Mouse (Mus musculus) CD4-positive helper T cell, adult 2 months (primary cell): ENCODE measurements around the gene Lad1.

ENCODE experiments used
- DNase-seq: peaks from one replicate; pipeline ENCODE4 v3.0.0-alpha.2; 2012; ENCODE audit warnings: low read depth, missing footprints, low spot score

The Lad1 gene

DNA sequence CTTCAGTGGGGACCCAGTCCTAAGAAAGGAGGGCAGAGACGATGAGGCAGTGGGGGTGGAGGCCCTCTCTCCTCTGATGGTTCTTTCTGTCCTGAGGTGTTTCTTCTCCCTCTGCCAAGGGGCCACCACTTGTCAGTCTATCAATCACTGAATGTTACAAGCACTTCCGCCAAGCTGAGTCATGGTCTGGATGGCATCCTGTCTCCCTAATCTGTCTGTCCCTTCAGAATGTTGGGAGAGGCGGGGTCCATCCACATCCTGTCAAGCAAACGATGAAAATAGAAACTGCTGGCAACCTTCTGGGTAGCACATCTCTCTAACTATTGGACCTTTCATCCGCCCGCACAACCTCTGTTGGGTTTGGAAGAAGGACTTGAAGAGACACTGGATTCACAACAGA lies 26.1 kb downstream of the Lad1 start:
- DNase-seq: no peak

DNA sequence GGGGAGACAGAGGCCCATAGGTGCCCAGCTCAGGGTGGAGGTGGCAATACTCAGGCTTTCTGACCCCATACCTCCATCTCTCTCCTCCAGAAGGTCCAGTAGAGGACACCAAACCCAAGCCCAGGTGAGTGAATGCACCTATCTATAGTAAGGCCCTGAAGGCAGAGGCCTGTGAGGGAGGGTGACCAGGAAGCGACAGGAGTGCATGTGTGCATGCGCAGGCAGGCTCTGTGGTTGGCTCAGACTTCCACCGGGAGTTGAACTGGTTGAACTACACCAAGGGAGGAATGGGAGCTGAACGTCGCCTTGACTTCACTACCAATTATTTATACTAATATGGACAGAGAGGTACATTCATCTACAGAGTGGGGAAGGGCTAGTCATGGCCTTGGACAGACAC lies 28.2 kb downstream of the Lad1 start:
- no peak for DNase-seq

DNA sequence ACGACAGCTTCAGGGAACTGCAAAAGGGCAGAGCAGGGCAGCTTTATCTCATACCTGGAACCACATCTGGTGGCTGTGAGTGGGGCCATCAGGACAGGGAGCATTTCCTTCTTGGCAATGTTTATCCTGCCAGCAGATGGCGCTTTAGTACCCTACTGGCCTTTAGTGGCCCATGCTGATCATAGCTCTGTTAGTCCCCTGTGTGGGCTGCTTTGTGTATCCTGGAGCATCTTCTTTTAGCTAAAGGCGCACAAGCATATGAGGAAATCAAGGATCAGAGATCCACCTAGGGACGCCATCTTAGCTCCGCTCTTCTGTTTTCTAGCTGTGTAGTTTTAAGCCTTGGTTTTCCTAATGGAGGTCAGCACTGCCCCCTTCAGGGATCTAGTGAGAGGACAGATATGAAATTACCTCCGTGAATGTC lies 28.8 kb downstream of the Lad1 start:
- peak; percentile 48 for DNase-seq

DNA sequence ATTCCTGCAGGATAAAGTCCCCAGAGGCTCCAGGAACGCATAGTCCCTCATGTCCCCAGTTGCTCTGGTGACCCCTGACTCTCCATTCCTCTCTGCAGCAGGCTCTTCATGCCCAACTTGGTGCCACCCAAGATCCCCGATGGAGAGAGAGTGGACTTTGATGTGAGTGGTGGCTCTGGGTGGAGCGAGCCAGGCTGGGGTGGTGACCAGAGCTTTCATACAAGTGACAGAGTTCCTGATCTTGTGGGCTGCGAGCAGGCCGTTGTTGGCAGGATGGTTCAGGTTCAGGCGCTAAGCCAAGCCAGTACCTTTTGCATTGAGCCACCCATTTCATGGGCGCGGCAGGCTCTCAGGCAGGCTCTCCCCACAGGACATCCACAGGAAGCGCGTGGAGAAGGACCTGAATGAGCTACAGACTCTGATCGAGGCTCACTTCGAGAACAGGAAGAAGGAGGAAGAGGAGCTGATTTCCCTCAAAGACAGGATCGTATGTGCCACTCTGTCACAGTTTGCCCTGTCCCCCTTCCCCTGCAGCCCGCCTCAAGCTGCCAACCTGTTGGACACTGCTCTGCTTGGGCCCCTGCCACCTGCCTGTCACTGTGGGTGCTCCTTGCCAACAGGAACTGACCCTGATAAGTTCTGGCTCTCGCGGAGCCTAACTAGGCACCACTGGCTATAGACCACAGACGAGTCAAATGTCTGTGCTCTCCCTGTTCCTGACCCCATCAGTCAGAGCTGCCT lies 29.4 kb downstream of the Lad1 start:
- no peak for DNase-seq

DNA sequence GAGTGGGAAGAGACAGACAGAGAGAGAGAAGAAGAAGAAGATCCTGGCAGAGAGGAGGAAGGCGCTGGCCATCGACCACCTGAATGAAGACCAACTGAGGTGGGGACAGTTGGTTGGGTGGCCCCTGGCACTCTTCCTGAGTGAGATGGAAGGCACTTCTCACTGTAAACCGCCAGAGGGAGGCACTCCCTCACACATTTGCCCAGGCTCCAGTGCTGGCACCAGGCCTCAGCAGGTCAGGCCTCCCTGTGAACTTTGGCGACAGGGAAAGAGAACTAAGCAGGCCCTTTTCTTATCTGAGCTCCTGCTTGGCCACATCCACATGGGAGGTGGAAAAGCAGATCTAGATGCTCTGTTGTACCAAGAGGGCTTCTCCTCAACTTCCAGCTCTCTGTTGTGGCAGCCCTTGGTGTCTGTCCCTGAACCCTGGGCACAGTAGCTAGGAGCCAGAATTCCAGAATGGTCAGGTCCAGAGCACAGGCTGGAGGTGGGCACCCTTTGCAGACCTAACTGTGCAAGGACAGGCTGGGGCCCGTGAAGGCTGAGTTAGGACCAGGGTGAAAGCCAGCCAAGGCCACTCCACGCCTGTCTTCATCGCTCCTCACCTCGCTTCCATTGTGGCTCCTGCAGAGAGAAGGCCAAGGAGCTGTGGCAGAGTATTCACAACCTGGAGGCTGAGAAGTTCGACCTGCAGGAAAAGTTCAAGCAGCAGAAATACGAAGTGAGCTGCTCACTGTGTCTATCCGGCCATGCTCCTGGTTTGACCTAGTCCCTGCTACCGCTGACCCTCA lies 32.5 kb downstream of the Lad1 start:
- no peak for DNase-seq

DNA sequence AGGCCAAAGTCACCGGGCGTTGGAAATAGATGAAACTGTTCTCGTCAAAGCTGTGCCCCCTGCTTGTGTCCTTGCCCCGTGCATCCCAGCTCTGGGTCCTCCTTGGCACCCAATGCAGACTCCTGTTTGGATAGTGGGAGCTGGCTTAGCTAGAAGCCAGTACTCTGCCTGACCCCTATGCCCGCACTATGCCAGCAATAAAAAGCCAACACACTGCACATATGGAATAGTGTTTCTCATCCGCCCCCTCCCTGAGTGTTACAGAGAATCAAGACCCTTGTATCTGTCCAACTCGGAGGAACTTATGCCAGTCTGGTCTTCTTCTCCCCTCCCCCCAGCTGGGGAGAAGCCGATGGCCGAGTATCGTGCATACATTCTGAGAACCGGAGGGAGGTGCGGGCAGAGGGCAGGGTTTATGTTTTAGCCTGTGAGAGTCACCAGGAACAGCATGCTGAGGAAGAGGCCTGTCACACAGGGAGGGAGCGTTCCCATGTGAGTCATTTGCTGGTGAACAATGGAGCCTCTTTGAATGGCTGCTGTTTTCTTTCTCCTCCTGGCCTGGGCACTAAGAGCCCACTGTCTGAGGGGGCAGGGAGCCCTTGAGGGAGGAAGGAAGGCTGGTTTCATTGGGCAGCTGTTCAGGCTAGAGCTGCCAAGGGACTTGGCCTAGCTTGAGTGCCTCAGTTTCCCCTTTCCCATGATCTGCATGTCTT lies 33.8 kb downstream of the Lad1 start:
- no peak for DNase-seq

DNA sequence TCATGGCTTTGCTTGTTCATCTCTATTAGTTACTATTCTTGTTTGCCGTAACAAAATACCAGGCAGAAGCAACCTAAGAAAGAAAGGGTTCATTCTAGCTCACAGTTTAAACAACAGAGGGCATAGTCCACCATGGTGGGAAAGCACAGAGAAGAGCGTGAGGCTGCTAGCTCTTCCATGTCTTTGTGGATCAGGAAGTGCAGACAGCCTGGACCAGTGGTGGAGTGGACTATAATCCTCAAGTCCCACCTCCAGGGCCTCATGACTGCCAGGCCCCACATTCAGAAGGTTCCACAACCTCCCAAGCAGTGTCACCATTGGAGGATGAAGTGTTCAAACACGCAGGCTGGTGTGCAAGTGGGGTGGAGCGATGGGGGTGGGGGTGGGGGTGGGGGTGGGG lies 34.8 kb downstream of the Lad1 start:
- DNase-seq: no peak

DNA sequence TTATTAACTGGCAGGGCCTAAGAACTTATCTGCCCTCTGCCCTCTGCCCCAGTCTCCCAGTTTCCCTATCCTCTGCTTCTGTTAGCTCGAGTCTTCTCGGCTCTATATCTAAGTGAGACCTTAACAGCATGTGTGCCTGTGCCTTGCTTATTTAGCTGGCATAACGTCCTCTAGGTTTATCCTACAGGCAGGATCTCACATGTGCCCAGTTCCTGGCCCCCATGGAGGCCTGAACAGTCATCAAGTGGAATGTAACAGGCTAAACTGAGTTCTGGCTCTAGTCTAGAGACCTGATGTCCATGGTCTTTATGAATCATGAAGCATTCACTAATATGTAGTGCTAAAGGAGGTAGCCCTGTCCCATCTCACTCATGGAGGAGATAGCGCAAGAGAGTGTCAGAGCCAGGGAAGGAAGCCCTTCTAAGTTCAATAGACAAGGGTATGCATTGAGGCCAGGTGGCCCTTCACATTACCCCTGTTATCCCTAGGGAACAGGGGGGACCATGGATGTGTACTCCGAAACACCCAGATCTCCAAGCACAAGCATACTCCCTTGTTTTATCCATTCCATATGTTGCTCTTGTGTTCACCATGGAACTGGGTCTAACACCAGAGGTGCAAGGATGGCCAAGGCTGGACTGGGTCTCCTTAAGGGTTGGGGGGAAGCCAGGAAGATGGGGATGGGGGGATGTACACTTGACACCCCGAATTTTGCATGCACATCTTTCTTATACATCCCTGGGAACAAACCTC lies 36.4 kb downstream of the Lad1 start:
- DNase-seq: no peak

DNA sequence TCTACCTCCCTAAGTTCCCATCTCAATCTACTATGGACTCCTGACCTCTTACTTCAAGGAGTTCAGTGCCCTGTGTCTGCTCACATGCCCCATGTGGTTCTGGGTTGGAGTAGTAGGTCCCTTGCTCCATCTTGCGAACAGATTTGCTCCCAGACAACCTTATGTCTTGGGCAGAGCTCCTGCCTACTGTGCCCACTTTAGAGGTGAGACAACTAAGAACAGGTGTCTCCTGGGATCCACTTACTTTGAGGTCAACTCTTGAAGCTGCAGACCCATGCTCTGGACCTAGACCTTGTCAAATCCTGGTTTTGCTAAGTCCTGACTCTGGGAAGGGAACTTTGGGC lies 36.9 kb downstream of the Lad1 start:
- DNase-seq: no peak

DNA sequence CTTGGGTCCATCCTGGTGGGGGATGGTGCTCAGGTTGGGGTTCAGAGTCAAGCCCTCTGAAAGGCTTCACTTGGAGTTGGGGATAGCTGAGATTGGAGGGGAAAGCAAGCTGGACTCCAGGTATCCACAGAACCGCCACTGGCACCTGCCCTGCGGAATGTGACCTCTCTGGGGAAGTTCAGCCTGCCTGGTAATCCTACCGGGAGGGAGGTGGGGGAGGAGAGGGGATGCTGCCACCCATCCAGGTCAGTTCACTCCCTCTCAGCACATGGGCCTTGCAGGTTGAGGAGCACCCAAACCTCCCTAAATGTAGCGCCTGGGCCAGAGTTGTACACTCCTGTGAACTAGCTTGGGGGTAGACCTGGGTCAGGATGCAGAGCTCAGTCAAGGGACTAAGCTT lies 37.7 kb downstream of the Lad1 start:
- no peak for DNase-seq

DNA sequence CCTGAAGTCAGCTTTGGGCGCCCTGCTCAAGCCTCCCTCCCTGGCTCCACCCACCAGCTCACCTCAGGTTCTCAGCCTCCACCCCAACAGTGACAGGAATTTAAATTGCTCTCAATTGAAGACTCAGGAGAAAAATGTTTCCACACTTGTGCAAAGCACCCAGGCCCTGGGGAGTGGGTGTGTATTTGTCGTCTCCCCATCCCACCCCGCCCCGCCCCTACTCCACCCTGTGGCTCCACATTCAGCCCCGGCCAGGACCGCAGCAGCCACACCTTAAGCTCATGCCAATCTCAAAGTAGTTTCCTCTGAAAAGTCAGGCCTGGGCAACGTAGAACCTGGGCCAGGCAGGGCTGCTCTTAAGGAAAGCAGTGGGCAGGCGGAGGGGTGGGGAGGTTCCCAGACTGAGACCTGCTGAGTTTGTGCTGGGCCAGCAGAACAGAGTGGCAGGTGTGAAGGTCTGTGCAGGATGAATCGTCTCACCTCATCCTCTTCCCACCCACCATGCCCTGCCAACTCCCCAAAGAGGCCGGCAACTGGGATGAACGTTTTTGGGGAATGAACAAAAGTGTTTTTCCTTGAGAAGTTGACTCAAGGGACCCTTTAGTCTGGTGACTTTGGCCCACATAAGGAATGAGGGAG lies 38.9 kb downstream of the Lad1 start:
- no peak for DNase-seq

DNA sequence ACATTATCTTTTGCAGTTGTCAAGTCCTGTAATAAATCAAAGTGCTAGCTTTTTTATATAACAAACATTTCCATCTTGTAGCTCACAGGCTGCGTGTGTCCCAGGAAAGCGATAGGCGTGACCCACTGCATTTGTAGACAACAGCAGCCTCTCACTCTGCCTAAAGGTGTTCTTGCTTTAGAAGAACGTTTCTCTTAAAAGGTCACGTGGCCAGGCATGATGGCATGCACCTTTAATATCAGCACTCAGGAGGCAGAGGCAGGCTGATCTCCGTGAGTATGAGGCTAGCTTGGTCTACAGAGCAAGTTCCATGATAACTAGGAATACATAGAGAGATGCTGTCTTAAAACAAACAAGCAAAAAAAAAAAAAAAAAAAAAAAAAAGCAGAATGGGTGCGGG lies 40.1 kb downstream of the Lad1 start:
- DNase-seq: no peak

DNA sequence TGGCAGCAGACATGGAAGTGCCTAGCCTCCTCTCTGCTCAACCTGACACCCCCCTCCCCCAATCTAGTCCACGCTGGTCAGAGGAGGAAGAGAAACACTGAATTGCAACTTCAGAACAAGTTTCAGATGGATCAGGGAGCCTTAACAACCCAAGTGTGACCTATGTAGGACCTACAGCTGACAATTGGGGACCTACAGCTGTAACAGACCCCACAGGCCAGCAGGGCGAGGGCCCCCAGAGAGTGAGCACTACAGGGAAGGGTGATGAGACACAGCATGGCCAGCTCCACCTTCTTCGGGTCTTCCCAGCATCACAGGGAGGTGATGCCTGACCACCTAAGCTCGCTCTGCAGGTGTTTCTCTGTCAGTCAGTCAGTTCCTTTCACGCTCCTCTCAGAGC lies 42.7 kb downstream of the Lad1 start:
- DNase-seq: no peak

DNA sequence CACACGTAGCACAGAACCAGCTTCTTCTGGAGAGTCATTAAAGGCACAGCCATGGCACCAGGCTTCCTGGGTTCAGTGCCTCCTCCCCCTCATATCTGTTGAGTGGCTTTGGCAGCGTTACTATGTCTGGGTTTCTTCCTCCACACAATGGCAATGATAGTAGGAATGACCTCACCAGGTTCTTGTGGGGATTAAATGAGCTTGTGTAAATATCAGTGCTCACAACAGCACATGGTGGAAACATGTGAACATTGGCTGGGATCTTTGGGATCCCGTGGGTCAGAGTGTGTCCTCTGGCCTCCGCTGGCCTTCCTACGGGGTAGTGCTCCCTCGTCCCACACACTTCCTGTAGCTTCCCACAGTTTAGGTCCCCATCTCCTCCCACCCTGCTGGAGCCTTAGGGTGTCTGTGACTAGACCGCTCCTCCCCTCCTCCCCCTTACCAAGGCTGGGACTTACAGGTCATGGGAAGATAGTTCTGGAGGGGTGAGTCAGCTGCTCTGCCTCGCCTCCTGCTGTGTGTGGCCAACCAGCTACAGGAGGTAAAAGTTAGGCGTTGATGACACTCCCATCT lies 43.7 kb downstream of the Lad1 start:
- DNase-seq: no peak

DNA sequence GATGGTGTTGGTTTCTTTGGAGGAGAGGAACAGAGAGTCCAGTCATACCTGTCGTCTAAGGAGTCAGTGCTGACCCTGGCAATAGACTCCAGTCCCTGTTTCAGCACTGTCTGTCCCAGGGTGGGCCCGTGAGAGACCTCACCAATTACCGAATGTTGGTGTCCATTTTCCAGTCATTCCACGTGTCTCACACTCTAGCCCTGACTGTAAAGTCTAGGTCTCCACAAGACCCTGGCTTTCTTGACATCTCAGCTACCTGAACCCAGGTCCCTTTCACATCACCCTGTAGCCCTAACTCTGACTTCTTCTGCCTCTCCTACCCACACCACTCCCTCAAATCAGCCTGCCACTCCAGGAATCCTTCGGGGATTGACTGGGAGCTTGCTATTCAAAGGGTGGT lies 44.2 kb downstream of the Lad1 start:
- no peak for DNase-seq

DNA sequence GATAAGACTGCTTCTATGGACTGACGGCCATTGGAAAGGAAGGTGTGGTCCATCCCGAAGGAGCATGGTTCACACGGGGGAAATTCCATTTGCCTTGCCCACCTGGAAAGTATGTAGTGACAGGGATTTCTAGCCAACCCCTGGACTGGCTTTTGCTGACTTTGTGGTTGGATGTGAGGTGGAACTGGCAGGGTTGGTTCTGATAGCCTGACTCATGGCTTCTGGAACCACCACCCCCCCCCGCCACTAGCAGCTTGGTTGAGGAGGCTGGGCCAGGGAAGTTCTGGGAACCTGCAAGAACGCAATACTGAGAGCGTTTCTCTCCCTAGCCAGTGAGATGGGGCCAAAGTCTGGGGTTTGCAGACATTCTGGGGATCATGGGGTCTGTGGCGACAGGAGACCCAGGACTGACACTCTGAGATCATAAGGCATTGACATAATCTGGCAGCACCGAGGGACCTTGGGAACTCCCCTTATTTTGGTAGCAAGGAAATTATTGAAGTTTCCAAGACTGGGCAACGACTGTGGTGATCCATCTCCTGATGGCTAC lies 45.5 kb downstream of the Lad1 start:
- no peak for DNase-seq

DNA sequence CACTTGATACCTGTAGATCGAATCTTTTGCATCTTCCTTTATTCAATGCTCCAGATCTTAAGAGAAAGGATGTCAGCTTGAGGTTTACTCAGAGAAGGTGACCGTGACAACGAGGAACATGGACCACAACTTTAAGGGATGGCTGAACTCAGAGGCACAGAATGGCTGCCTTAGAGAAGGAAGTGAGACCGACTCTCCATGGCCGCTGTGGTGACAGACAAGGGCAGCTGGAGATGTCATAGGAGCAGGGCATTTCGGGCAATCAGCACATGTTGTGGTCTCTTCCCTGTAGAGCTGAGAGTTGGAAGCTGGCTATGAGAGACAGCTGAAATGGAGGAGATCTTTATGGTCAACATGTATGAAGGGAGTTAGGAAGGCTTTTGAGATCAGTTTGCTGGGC lies 46.4 kb downstream of the Lad1 start:
- no peak for DNase-seq

DNA sequence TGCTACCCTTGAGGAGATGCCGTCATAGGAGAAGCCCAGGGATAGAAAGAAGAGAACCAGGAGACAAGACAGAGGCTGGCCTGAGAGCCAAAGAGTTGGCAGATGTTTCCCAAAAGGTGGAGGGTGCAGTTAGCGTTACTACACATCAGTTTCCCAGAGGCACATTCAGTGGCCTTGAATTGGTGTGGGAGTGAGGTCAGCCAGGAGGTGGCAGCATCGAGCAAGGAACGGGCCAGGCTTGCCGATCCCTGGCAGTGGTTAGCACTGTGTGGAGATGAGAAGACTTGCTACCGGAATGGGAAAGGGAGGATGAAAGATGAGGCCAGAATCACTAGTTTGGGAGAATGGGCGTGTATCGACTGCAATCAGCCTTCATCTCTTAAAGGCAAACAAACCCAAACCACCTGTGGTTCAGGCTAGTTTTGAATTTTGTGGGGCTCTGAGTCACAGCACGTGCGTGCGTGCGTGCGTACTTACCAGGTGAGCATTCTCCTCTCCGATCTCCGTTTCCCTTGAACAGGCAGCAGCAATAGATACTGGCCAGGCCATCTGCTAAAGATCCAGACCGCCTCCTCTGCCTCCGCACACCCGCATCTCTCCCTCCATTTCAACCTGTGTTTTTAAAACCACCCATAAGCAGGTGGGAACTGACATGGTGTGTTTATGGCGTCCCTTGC lies 47.3 kb downstream of the Lad1 start:
- DNase-seq: peak; percentile 45

DNA sequence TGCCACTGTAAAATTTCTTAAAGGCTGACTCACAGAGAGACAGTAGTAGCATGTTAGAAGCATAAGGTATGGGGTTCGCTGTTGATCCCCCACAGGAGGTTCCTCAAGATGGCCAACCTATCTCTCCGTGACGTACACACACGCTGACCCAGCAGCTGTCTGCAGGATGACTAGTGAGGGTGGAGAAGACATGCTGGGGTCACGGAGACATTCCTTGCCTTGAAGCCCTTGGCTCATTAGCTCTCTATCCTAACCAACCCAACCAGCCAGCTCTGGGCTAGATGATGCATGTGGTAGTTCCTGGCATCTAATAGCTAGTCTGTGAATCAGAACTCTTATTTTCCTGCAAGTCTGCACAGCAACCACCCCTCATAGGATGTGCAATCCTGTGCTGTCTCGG lies 50.2 kb downstream of the Lad1 start:
- no peak for DNase-seq

DNA sequence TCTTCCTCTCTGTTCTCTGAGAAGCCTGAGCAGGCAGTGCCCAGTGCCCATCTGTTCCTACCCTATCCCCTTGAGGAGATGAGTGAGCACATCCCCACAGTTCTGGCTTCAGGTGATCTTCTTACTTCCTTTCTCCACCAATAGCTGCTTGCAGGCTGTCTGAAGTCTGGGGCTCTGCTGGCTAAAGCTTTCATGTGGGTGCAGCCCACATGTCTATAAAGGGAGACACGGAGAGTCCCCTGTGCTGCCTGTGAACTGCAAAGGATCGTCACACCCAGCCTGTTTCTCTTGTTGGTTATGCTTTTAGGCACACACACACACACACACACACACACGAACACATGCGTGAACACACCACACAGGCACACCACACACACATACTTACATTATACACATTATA lies 54.6 kb downstream of the Lad1 start:
- DNase-seq: peak; percentile 16
